Mouse (Mus musculus) embryonic facial prominence, embryonic 13.5 days (tissue): ENCODE data around the gene Paqr5. TPM values are rescaled to one million over a fixed set of nuclear protein-coding genes. Genes with fewer than 3 reads are reported as not detected.

ENCODE experiments used
- ATAC-seq: fragments of 200-750 bp; cut with Nextera tagmentation; 2 replicates; pipeline ENCODE4 v1.8.0; 2017; ENCODE audit warnings: low read depth; ENCODE audit not compliant: insufficient number of reproducible peaks, insufficient read depth, low FRiP score, low TSS enrichment
- H3K27ac ChIP-seq: fragments of 300-500 bp; sonication (generic); 2 replicates; pipeline ENCODE4 v1.5.1; 2015; ENCODE audit warnings: moderate library complexity, mild to moderate bottlenecking, inconsistent platforms
- H3K27me3 ChIP-seq: fragments of 300-500 bp; sonication (generic); 2 replicates; pipeline ENCODE4 v1.6.1; 2015; ENCODE audit warnings: mild to moderate bottlenecking, inconsistent platforms
- H3K36me3 ChIP-seq: fragments of 300-500 bp; sonication (generic); 2 replicates; pipeline ENCODE4 v1.6.1; 2015; ENCODE audit warnings: mild to moderate bottlenecking, inconsistent platforms
- H3K4me1 ChIP-seq: fragments of 300-500 bp; sonication (generic); 2 replicates; pipeline ENCODE4 v1.6.1; 2015; ENCODE audit warnings: inconsistent platforms
- H3K4me2 ChIP-seq: fragments of 300-500 bp; sonication (generic); 2 replicates; pipeline ENCODE4 v1.6.1; 2015; ENCODE audit warnings: moderate library complexity, mild to moderate bottlenecking, inconsistent platforms
- H3K4me3 ChIP-seq: fragments of 300-500 bp; sonication (generic); 2 replicates; pipeline ENCODE4 v1.5.1; 2015; ENCODE audit warnings: mild to moderate bottlenecking, inconsistent platforms
- H3K9ac ChIP-seq: fragments of 300-500 bp; sonication (generic); 2 replicates; pipeline ENCODE4 v1.6.1; 2015; ENCODE audit warnings: mild to moderate bottlenecking, inconsistent platforms
- H3K9me3 ChIP-seq: fragments of 300-500 bp; sonication (generic); 2 replicates; pipeline ENCODE4 v1.6.1; 2016; ENCODE audit warnings: inconsistent platforms
- WGBS: fragments of 180-500 bp; shearing (Covaris S2); methylation state at CpG from one replicate; pipeline ENCODE4 v1.1.7; 2015; ENCODE audit warnings: mixed read lengths; 5-methylcytosine and 5-hydroxymethylcytosine counted together
- polyA plus RNA-seq: library from polyadenylated mRNA; unstranded; fragments of >200 nt; fragmentation: Nextera tagmentation; extraction: Ambion mirVana; gene quantifications from 2 replicates; pipeline ENCODE4 v1.2.1, GENCODE M21; 2015

Paqr5 gene
- polyA plus RNA-seq, 1 experiment from 2014 or later, result 4.3 TPM

DNA sequence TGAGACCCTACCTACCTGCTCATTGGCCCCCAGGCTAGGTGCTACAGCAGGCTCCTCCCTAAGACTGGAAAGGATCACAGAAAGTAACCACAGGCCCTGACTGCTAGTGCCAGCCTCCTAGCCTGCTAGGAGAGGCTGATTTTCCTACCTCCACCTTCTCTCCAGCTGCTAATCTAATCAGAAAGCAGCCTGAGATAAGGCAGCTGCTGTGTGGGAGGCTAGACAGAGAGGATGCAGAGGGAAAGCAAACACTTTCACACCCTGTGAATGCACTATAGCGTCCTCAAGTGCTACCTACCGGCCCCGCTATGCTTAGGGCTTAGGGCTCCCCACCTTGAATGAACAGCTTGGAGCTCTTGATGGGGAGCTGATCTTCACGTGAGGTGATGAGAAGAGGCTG, 19.6 kb downstream of the Paqr5 start:
- Histone ChIP-seq H3K4me1 (no peaks in the 10 kb centered on the region), H3K27ac (no peak overlapping the region), H3K4me2 (no peak overlapping the region), H3K36me3 (no peaks in the 10 kb centered on the region), H3K9ac (0 out of 2 replicates have a peak overlapping the region, but pooled peaks have one; percentile 0), H3K9me3 (no peaks in the 10 kb centered on the region), H3K27me3 (no peaks in the 10 kb centered on the region), H3K4me3 (no peak overlapping the region)
- no peak for ATAC-seq
- WGBS, result 61% methylated on average over 4 of the region's 4 CpGs

DNA sequence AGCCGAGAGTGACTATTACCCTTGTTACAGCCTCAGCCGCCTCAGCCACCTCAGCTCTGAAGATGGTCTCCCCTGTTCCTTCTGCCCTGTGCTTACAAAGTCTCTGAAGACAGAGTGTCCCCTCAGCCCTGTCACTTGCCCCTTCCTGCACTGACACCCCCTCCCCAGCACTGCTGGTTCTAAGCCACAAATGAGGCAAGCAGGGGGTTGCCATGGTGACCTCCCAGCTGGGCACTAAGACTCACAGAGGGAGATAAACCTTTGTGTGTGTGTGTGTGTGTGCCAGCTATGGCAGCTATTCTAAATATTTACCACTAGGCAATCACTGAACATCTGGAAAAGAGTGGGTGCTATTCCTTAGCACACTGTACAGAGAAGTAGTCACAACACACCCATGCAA, 23.0 kb downstream of the Paqr5 start:
- Histone ChIP-seq H3K4me1 (peaks cover 7% of the 10 kb centered on the region; the same call in 1 of the 2 replicates), H3K4me2 (no peak overlapping the region), H3K4me3 (no peak overlapping the region), H3K27me3 (no peaks in the 10 kb centered on the region), H3K36me3 (no peaks in the 10 kb centered on the region), H3K9ac (no peak overlapping the region), H3K27ac (no peak overlapping the region), H3K9me3 (no peaks in the 10 kb centered on the region)
- ATAC-seq, result no peak
- 53% methylated on average over 2 of the region's 2 CpGs for WGBS

- no peak overlapping the region for H3K4me2 ChIP-seq
- no peaks in the 10 kb centered on the region for H3K9me3 ChIP-seq
- 66% methylated on average over 6 of the region's 6 CpGs for WGBS
- no peaks in the 10 kb centered on the region for H3K27me3 ChIP-seq
- peaks cover 13% of the 10 kb centered on the region; the same call in 1 of the 2 replicates for H3K4me1 ChIP-seq
- H3K4me3 ChIP-seq, result no peak overlapping the region
- H3K9ac ChIP-seq, result no peak overlapping the region
- no peaks in the 10 kb centered on the region for H3K36me3 ChIP-seq
- ATAC-seq, result peak; percentile 74
- peak overlapping the region; percentile 48 for H3K27ac ChIP-seq
Measured at GRCm38 (mm10) chr9:61999653-62000420, 26.8 kb downstream of the Paqr5 start.

GRCm38 (mm10) chr9:61997860-61998259, 28.8 kb downstream of the Paqr5 start:
- WGBS, result 46% methylated on average over 6 of the region's 6 CpGs
- ATAC-seq, result no peak
- H3K27ac ChIP-seq, result no peak overlapping the region
- H3K4me3 ChIP-seq, result no peak overlapping the region
- no peaks in the 10 kb centered on the region for H3K9me3 ChIP-seq
- peaks cover 13% of the 10 kb centered on the region; the same call in 1 of the 2 replicates for H3K4me1 ChIP-seq
- H3K36me3 ChIP-seq, result no peaks in the 10 kb centered on the region
- no peak overlapping the region for H3K4me2 ChIP-seq
- no peak overlapping the region for H3K9ac ChIP-seq
- no peaks in the 10 kb centered on the region for H3K27me3 ChIP-seq

GRCm38 (mm10) chr9:61991158-61991557, 35.5 kb downstream of the Paqr5 start:
- 60% methylated on average over 4 of the region's 4 CpGs for WGBS
- no peak overlapping the region for H3K9ac ChIP-seq
- no peak overlapping the region for H3K27ac ChIP-seq
- no peaks in the 10 kb centered on the region for H3K27me3 ChIP-seq
- H3K9me3 ChIP-seq, result no peaks in the 10 kb centered on the region
- H3K4me1 ChIP-seq, result peaks cover 5% of the 10 kb centered on the region; the same call in 1 of the 2 replicates
- ATAC-seq, result no peak
- H3K4me2 ChIP-seq, result no peak overlapping the region
- no peaks in the 10 kb centered on the region for H3K36me3 ChIP-seq
- no peak overlapping the region for H3K4me3 ChIP-seq

GRCm38 (mm10) chr9:61990738-61991137, 35.9 kb downstream of the Paqr5 start:
- Histone ChIP-seq H3K4me2 (no peak overlapping the region), H3K9me3 (no peaks in the 10 kb centered on the region), H3K9ac (no peak overlapping the region), H3K36me3 (no peaks in the 10 kb centered on the region), H3K4me3 (no peak overlapping the region), H3K27me3 (no peaks in the 10 kb centered on the region), H3K4me1 (peaks cover 5% of the 10 kb centered on the region; the same call in 1 of the 2 replicates), H3K27ac (no peak overlapping the region)
- ATAC-seq, result no peak
- 32% methylated on average over 3 of the region's 3 CpGs for WGBS

DNA sequence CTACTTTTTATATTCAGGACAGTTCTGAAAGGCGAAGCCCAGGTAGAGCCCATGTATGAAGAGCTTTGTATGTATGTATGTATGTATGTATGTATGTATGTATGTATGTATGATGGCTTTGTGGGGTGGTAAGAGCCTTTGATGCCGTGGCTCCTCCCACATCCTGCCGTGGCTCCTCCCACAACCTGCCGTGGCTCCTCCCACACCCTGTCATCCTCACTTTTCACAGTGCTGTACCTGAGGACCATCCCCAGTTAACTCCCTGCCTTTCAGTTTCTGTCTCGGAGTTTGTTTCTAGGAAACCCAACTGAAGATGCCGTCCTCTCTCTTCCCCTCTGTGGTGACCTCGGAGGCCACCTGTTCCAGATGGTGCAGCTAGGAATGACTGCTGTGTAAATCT, 40.6 kb downstream of the Paqr5 start:
- Histone ChIP-seq H3K36me3 (no peaks in the 10 kb centered on the region), H3K9ac (no peak overlapping the region), H3K4me2 (no peak overlapping the region), H3K27me3 (no peaks in the 10 kb centered on the region), H3K4me1 (peaks cover 18% of the 10 kb centered on the region), H3K9me3 (no peaks in the 10 kb centered on the region), H3K27ac (no peak overlapping the region), H3K4me3 (no peak overlapping the region)
- ATAC-seq, result no peak
- 81% methylated on average over 7 of the region's 7 CpGs for WGBS

DNA sequence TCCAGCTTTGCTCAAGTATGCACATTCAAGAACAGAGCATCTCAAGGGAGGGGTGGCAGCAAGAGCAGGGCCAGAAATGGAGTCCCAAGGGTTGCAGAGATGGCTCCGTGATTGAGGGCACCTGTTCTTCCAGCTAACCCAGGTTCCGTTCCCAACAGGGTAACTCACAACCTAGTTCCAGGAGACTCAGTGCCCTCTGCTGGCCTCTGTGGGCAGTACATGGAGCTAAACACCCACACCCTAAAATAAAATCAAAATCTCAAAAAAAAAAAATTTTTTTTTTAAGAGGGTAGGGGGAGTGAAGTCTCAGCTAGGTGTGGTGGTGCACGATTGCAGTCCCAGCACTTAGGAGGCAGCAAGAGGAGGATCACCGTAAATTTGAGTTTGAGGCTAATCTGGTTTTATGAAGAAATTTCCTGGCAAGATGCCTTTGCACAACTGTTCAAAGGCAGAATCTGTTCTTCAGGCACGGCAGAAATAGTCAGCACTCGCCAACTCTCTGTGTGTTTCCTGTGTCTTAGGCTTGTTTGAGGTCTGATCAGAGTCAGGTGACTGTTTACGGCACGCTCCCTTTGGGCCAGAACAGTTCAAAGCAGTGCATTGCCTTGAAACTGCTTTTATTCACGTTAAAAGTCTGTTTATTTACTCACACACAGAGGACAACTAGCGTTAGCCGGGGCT, 41.3 kb downstream of the Paqr5 start:
- ATAC-seq, result no peak
- H3K36me3 ChIP-seq, result no peaks in the 10 kb centered on the region
- H3K9ac ChIP-seq, result no peak overlapping the region
- H3K4me1 ChIP-seq, result peaks cover 16% of the 10 kb centered on the region
- no peak overlapping the region for H3K4me3 ChIP-seq
- H3K27me3 ChIP-seq, result no peaks in the 10 kb centered on the region
- no peaks in the 10 kb centered on the region for H3K9me3 ChIP-seq
- 44% methylated on average over 11 of the region's 11 CpGs for WGBS
- H3K4me2 ChIP-seq, result no peak overlapping the region
- peak overlapping the region; percentile 44; the same call in 1 of the 2 replicates for H3K27ac ChIP-seq

- H3K36me3 ChIP-seq, result no peaks in the 10 kb centered on the region
- WGBS, result 86% methylated on average over 7 of the region's 7 CpGs
- H3K9ac ChIP-seq, result no peak overlapping the region
- H3K9me3 ChIP-seq, result no peaks in the 10 kb centered on the region
- no peak overlapping the region for H3K4me2 ChIP-seq
- H3K27ac ChIP-seq, result no peak overlapping the region
- H3K27me3 ChIP-seq, result no peaks in the 10 kb centered on the region
- peaks cover 16% of the 10 kb centered on the region for H3K4me1 ChIP-seq
- H3K4me3 ChIP-seq, result no peak overlapping the region
- no peak for ATAC-seq
Measured at GRCm38 (mm10) chr9:61982940-61983620, 43.6 kb downstream of the Paqr5 start.

- H3K4me3 ChIP-seq, result no peak overlapping the region
- H3K27me3 ChIP-seq, result no peaks in the 10 kb centered on the region
- no peaks in the 10 kb centered on the region for H3K36me3 ChIP-seq
- H3K27ac ChIP-seq, result no peak overlapping the region
- H3K4me2 ChIP-seq, result no peak overlapping the region
- 72% methylated on average over 5 of the region's 5 CpGs for WGBS
- H3K9me3 ChIP-seq, result no peaks in the 10 kb centered on the region
- peaks cover 16% of the 10 kb centered on the region for H3K4me1 ChIP-seq
- no peak for ATAC-seq
- no peak overlapping the region for H3K9ac ChIP-seq
Measured at GRCm38 (mm10) chr9:61981876-61982275, 44.8 kb downstream of the Paqr5 start.

DNA sequence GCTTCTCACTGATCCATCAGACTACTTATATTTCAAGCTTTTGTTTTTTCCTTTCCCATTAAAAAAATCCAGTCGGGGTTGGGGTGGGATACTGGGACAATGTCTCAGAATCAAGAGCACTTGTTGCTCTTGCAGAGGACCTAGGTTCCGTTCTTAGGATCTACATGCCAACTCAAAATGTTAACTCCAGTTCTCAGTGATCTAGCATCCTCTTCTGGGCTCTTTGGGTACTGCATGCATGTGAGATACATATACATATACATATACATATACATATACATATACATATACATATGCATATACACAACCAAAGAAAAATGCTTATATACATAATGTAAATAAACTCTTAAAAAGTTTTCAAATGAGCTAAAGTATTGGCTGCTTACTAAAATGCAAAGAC, 46.7 kb downstream of the Paqr5 start:
- Histone ChIP-seq H3K9me3 (no peaks in the 10 kb centered on the region), H3K27me3 (no peaks in the 10 kb centered on the region), H3K9ac (no peak overlapping the region), H3K36me3 (no peaks in the 10 kb centered on the region), H3K27ac (no peak overlapping the region), H3K4me2 (no peak overlapping the region), H3K4me1 (peaks cover 14% of the 10 kb centered on the region), H3K4me3 (no peak overlapping the region)
- WGBS, result 84% methylated on average over 2 of the region's 2 CpGs
- no peak for ATAC-seq
